Mouse (Mus musculus) E14TG2a.4 (cell line): ENCODE results near the gene Gramd1b.

ENCODE experiments used
- CTCF ChIP-seq: conservative IDR thresholded peaks from 2 replicates; pipeline ENCODE4 v1.5.1; 2014; ENCODE audit warnings: low read length
- NANOG ChIP-seq: IDR thresholded peaks from 2 replicates; pipeline ENCODE4 v1.6.1; 2014; ENCODE audit warnings: borderline replicate concordance, low read length, mixed read lengths

- TF ChIP-seq CTCF (no peak), NANOG (no peak)
Measured at GRCm38 (mm10) chr9:40557796-40558195, 26.6 kb upstream of the Gramd1b start.
